Mouse (Mus musculus) liver, embryonic 14.5 days (tissue): ENCODE measurements at regions not wholly inside any gene's neighbourhood (a gene's known extent, or its start where the extent isn't known, plus 50 kb on each side); places are given as distances from the start of the nearest gene placed in this dataset.

Experiments
- CTCF ChIP-seq: IDR thresholded peaks from 2 replicates; pipeline ENCODE4 v1.5.1; 2016; ENCODE audit warnings: antibody characterized with exemption, low read depth, control low read depth
- EP300 ChIP-seq: IDR thresholded peaks from 2 replicates; pipeline ENCODE4 v1.6.1; 2016; ENCODE audit warnings: antibody characterized with exemption, low read depth

DNA sequence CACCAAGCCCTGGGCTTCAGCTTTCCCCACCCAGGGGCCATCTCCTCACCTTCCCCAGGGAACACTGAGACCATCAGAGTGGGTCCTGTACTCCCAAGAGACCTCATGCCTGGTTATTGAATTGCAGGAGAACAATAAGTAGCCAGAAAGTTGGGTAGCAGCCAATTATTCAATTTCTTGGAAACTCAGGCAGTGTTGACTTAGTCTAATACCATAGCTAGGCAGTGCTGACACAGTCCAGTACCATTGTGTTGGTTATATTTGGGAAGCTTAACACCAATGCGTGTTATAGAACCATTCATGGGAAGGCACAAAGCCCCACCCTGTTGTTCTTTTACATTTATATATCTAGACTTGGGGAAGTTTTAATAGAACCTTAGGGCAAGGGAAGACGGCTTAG, 131.9 kb downstream of the Diras2 start:
- TF ChIP-seq EP300 (no peak), CTCF (no peak)
